Mouse (Mus musculus) midbrain, embryonic 13.5 days (tissue): Measurements from ENCODE around the gene Efs. TPM values are rescaled to one million over a fixed set of nuclear protein-coding genes. Genes with fewer than 3 reads are reported as not detected.

Experiments used
- ATAC-seq: fragments of 200-750 bp; cut with Nextera tagmentation; 2 replicates; pipeline ENCODE4 v1.8.0; 2017; ENCODE audit warnings: mild to moderate bottlenecking, moderate TSS enrichment, moderate library complexity
- H3K27ac ChIP-seq: fragments of 300-500 bp; sonication (generic); 2 replicates; pipeline ENCODE4 v1.5.1; 2015; ENCODE audit warnings: inconsistent platforms, mild to moderate bottlenecking, moderate library complexity
- H3K27me3 ChIP-seq: fragments of 300-500 bp; sonication (generic); 2 replicates; pipeline ENCODE4 v1.6.1; 2015; ENCODE audit warnings: mild to moderate bottlenecking, inconsistent platforms
- H3K36me3 ChIP-seq: fragments of 300-500 bp; sonication (generic); 2 replicates; pipeline ENCODE4 v1.6.1; 2015; ENCODE audit warnings: mild to moderate bottlenecking, inconsistent platforms
- H3K4me1 ChIP-seq: fragments of 300-500 bp; sonication (generic); replicated peaks from 2 replicates; pipeline ENCODE4 v1.6.1; 2015; ENCODE audit warnings: inconsistent platforms
- H3K4me2 ChIP-seq: fragments of 300-500 bp; sonication (generic); replicated peaks from 2 replicates; pipeline ENCODE4 v1.6.1; 2015; ENCODE audit warnings: moderate library complexity, mild to moderate bottlenecking, inconsistent platforms
- H3K4me3 ChIP-seq: fragments of 300-500 bp; sonication (generic); replicated peaks from 2 replicates; pipeline ENCODE4 v1.5.1; 2015; ENCODE audit warnings: mild to moderate bottlenecking, inconsistent platforms
- H3K9ac ChIP-seq: fragments of 300-500 bp; sonication (generic); replicated peaks from 2 replicates; pipeline ENCODE4 v1.6.1; 2015; ENCODE audit warnings: mild to moderate bottlenecking, inconsistent platforms
- H3K9me3 ChIP-seq: fragments of 300-500 bp; sonication (generic); 2 replicates; pipeline ENCODE4 v1.6.1; 2016; ENCODE audit warnings: mild to moderate bottlenecking, inconsistent platforms
- WGBS: fragments of 180-500 bp; shearing (Covaris S2); methylation state at CpG from one replicate; pipeline ENCODE4 v1.1.7; 2015; 5-methylcytosine and 5-hydroxymethylcytosine counted together
- microRNA counts: library from miRNA; unstranded; fragments of <30 nt; microRNA quantifications from one replicate; lab custom pipeline; 2016
- microRNA-seq: library from miRNA; unstranded; fragments of <30 nt; microRNA quantifications from one replicate; pipeline ENCODE4, GENCODE M21; 2016
- polyA plus RNA-seq: library from polyadenylated mRNA; unstranded; fragments of >200 nt; fragmentation: Nextera tagmentation; extraction: Ambion mirVana; gene quantifications from 2 replicates; pipeline ENCODE4 v1.2.1, GENCODE M21; 2015

The Efs gene
- polyA plus RNA-seq, 1 experiment from 2014 or later: 21.6 TPM

DNA sequence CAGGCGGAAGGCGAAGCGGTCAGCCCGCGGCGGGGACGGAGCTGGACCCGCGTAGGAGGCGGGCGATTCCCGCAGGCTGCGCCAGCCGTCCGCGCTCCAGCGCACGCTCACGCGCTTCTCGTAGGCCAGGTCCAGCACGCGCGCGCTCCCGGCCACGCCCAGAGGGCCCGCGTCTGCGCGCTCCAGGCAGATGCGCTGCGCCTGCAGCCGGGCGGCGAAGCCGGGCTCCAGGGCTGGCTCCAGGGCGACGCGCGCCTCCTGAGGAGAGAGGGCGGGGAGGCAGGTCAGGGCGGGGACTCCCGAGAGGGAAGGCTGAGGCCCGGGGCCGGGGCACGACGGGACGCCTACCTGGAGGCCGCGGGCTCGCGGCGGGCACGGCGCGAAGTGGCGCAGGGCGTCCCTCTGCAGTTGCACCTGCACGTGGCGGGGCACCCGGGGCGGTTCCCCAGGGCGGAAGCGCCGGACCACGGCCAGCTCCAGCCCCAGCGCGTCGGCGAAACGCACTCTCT, 49.3 kb downstream of the Efs start:
- Histone ChIP-seq H3K27ac (peak overlapping the region; percentile 92), H3K4me1 (peaks cover 18% of the 10 kb centered on the region), H3K36me3 (no peaks in the 10 kb centered on the region; the same call in 1 of the 2 replicates), H3K4me2 (peak overlapping the region; percentile 97), H3K9ac (peak overlapping the region; percentile 88), H3K27me3 (peaks cover 9% of the 10 kb centered on the region; the same call in 1 of the 2 replicates), H3K9me3 (no peaks in the 10 kb centered on the region), H3K4me3 (peak overlapping the region; percentile 70)
- under 1% methylated on average over 50 of the region's 72 CpGs for WGBS
- ATAC-seq: peak; percentile 91

- Histone ChIP-seq H3K4me3 (peak overlapping the region; percentile 70), H3K27ac (peak overlapping the region; percentile 92), H3K36me3 (no peaks in the 10 kb centered on the region; the same call in 1 of the 2 replicates), H3K9ac (peak overlapping the region; percentile 88), H3K27me3 (peaks cover 6% of the 10 kb centered on the region; the same call in 1 of the 2 replicates), H3K4me2 (peak overlapping the region; percentile 97), H3K9me3 (no peaks in the 10 kb centered on the region), H3K4me1 (peaks cover 18% of the 10 kb centered on the region)
- 2% methylated on average over 36 of the region's 36 CpGs for WGBS
- peak; percentile 68 for ATAC-seq
Measured at GRCm38 (mm10) chr14:54875844-54876538, 49.9 kb downstream of the Efs start.

GRCm38 (mm10) chr14:54874165-54874564, 51.8 kb downstream of the Efs start:
- Histone ChIP-seq H3K27me3 (peaks cover 6% of the 10 kb centered on the region; the same call in 1 of the 2 replicates), H3K4me1 (peaks cover 18% of the 10 kb centered on the region), H3K4me3 (no peak overlapping the region), H3K4me2 (no peak overlapping the region), H3K27ac (no peak overlapping the region), H3K9me3 (no peaks in the 10 kb centered on the region), H3K9ac (no peak overlapping the region), H3K36me3 (no peaks in the 10 kb centered on the region; the same call in 1 of the 2 replicates)
- no peak for ATAC-seq
- WGBS: 91% methylated on average over 3 of the region's 3 CpGs

GRCm38 (mm10) chr14:54870861-54871260, 55.1 kb downstream of the Efs start, which contains the start of gene Homez:
Homez (minus strand) TSS chr14:54870961.
- H3K9ac ChIP-seq: no peak within 1 kb of the TSS
- H3K27ac ChIP-seq: no peak within 1 kb of the TSS
- 89% methylated on average over 5 of the region's 5 CpGs for WGBS
- ATAC-seq: no peak
- H3K4me1 ChIP-seq: peaks cover 8% of the 10 kb centered on the region
- no peak within 1 kb of the TSS for H3K4me3 ChIP-seq
- H3K36me3 ChIP-seq: no peaks in the 10 kb centered on the region; the same call in 1 of the 2 replicates
- no peaks in the 10 kb centered on the region for H3K9me3 ChIP-seq
- no peak within 1 kb of the TSS for H3K4me2 ChIP-seq
- H3K27me3 ChIP-seq: no peaks in the 10 kb centered on the region

DNA sequence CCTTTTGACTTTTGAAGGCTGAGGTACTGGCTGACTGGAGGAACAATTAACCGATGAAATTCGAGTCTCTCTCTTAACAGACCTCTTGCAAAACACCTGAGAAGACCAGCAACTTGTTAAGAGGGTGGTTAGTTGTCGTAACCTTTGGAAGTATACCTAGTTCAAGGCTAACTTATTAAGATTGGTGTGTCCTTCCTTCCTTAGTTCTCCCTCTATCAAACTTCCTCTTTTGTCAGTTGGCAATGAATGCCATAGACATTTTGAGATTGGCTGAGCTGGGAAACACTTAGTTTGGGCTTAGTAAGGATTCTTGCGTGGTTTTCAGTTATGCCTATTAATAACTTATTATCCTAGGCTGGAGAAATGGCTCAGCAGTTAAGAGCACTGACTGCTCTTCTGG, 57.9 kb downstream of the Efs start:
- 90% methylated on average over 4 of the region's 4 CpGs for WGBS
- ATAC-seq: no peak

GRCm38 (mm10) chr14:54866936-54867335, 59.0 kb downstream of the Efs start:
- Histone ChIP-seq H3K27ac (no peak overlapping the region), H3K9me3 (no peaks in the 10 kb centered on the region), H3K4me1 (peaks cover 11% of the 10 kb centered on the region), H3K36me3 (no peaks in the 10 kb centered on the region), H3K27me3 (no peaks in the 10 kb centered on the region), H3K9ac (no peak overlapping the region), H3K4me2 (no peak overlapping the region), H3K4me3 (no peak overlapping the region)
- no peak for ATAC-seq
- WGBS: 56% methylated on average over 5 of the region's 5 CpGs

More for the DNA sequence above, 57.9 kb downstream of the Efs start:
- Histone ChIP-seq H3K27me3 (no peaks in the 10 kb centered on the region), H3K36me3 (no peaks in the 10 kb centered on the region), H3K4me3 (no peak overlapping the region), H3K4me1 (peaks cover 9% of the 10 kb centered on the region), H3K9ac (no peak overlapping the region), H3K9me3 (no peaks in the 10 kb centered on the region), H3K4me2 (no peak overlapping the region), H3K27ac (no peak overlapping the region)

MicroRNAs within 50 kb of the gene (microRNA counts, 519-probe panel; counts per million panel counts)
- microRNA mmu-miR-208a (lab: Ali Mortazavi, UCI) (3,277 counts per million, percentile 67 among the panel's probes with 10 or more counts), microRNA mmu-miR-208b (lab: Ali Mortazavi, UCI) (110 counts per million, percentile 56 among the panel's probes with 10 or more counts)

Small RNAs within 50 kb of the gene (microRNA-seq; reads per million reads assigned to microRNA genes)
- gene Mir208a: 4.7 reads per million, percentile 19 among the genes with 10 or more reads in this experiment
- 41.2 reads per million, percentile 44 among the genes with 10 or more reads in this experiment for gene Mir208b

Other genes with a start within 250 kb of the Efs start
- gene 1700123O20Rik, start 239.9 kb downstream of the Efs start, polyA plus RNA-seq: 75.4 and 76.6 TPM in 2 replicates
- gene Acin1, start 239.2 kb downstream of the Efs start, polyA plus RNA-seq: 185 and 187 TPM in 2 replicates
- gene Gm29776, start 227.3 kb downstream of the Efs start, polyA plus RNA-seq: 0.27 and 0.32 TPM in 2 replicates
- gene Cebpe, start 214.0 kb downstream of the Efs start, polyA plus RNA-seq: not detected in 2 replicates
- gene Slc7a8, start 144.2 kb downstream of the Efs start, polyA plus RNA-seq: 4.6 and 4.9 TPM in 2 replicates
- not detected in 2 replicates for gene Rnf212b, start 112.0 kb downstream of the Efs start, polyA plus RNA-seq
- gene Homez, start 55.2 kb downstream of the Efs start, polyA plus RNA-seq: 11.7 and 13.5 TPM in 2 replicates
- gene Ppp1r3e, start 48.6 kb downstream of the Efs start, polyA plus RNA-seq: 0.98 and 2.2 TPM in 2 replicates
- gene Bcl2l2, start 42.7 kb downstream of the Efs start, polyA plus RNA-seq: 4.4 and 4.9 TPM in 2 replicates
- gene Gm20521, start 42.7 kb downstream of the Efs start, polyA plus RNA-seq: 0.18 TPM in 1 of 2 replicates, not detected in the other
- 178 and 203 TPM in 2 replicates for gene Pabpn1, start 33.6 kb downstream of the Efs start, polyA plus RNA-seq
- 119 and 158 TPM in 2 replicates for gene Slc22a17, start 13.0 kb downstream of the Efs start, polyA plus RNA-seq
- gene Il25, start 6.6 kb upstream of the Efs start, polyA plus RNA-seq: 0.15 and 0.19 TPM in 2 replicates
- gene Cmtm5, start 10.1 kb upstream of the Efs start, polyA plus RNA-seq: 1.9 and 2.0 TPM in 2 replicates
- gene Myh6, start 40.8 kb upstream of the Efs start, polyA plus RNA-seq: 0.75 and 1.3 TPM in 2 replicates
- not detected in 2 replicates for gene Gm17428, start 50.8 kb upstream of the Efs start, polyA plus RNA-seq
- 4.6 and 5.3 TPM in 2 replicates for gene Myh7, start 68.5 kb upstream of the Efs start, polyA plus RNA-seq
- gene Ngdn, start 89.3 kb upstream of the Efs start, polyA plus RNA-seq: 60.4 and 62.7 TPM in 2 replicates
- gene Zfhx2, start 166.2 kb upstream of the Efs start, polyA plus RNA-seq: 35.5 and 39.9 TPM in 2 replicates
- 32.1 and 35.0 TPM in 2 replicates for gene Thtpa, start 168.7 kb upstream of the Efs start, polyA plus RNA-seq
- 7.9 and 8.2 TPM in 2 replicates for gene Ap1g2, start 180.5 kb upstream of the Efs start, polyA plus RNA-seq
- gene Jph4, start 190.8 kb upstream of the Efs start, polyA plus RNA-seq: 18.2 and 19.9 TPM in 2 replicates